Mouse (Mus musculus): Measurements from ENCODE around the gene Evi2b. TPM values are rescaled to one million over a fixed set of nuclear protein-coding genes. Genes with fewer than 3 reads are reported as not detected.

Evi2b gene
- total RNA-seq, 2 experiments from 2014 or later = 0.24 to 0.59 TPM

DNA sequence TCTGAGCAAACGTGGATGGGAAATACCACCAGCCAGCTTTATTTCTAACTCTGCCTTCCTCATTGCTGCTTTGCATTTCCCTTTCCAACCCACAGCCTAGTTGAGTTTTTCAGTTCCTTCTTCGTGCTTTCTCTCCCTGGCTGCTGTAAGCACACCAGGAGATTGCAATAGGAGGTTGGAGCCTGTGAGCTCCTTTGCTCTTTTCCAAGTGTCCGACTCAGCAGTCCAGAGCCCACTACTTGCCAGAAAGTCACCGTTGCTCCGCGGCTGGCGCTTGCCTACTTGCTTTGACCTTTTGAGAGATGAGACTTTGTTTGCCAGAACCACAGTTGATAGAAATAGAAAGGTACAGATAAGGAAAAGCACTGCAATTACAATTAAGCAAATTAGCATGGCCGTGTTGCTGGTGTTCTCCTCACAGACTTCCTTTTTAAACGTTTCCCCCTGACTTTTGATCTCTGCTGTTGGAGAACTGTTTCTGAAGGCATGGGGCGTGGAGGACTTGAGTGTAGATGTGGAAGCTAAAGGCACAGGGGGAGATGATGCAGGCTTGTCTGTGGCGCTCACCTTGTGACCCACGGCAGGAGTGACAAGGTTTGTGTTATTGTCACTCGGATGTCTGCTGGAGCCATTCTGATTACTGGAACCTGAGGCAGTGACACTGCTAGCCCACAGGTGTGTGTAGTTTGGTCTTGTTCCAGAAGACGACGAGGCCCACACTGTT lies 3.6 kb upstream of the Evi2b start:
- peak; percentile 48 for DNase-seq
- intact Hi-C loops (cut with DNase I; ENCODE audit: low total_unique reads) = no loop called here

DNA sequence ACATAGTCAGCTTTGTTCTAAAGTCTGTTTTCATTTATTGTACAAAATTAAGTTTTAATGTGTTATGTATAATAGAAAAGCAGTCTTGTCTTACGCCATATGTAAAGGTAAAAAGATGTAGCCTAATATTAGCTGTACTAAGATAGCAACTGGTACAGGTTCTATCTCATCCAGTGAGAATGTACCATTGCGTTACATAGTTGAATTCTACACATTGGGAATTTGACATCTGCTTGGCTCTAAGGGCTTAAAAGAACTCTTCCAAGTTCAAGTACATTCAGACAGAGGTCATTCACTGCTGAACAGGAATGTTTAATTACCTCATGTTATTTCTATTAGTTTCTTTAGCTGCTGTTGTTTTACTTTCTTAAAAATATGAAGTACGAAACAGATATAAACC lies 3.0 kb upstream of the Evi2b start:
- intact Hi-C loops (cut with DNase I; ENCODE audit: low total_unique reads) = no loop called here
- DNase-seq = no peak

DNA sequence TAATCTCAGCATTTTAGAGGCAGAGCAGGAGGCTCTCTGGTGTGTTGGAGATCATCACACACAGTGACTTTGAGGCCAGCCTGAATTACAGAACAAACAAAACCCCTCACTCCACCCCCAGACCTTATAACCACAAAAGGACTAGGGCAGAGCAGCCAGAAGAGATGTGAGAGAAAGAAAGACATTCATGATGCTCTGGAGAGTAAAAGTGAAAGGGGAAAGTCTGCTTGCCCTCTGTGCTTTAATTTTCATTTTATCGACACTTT lies 681 bp upstream of the Evi2b start:
- no peak for DNase-seq
- intact Hi-C loops (cut with DNase I; ENCODE audit: low total_unique reads) = no loop called here

DNA sequence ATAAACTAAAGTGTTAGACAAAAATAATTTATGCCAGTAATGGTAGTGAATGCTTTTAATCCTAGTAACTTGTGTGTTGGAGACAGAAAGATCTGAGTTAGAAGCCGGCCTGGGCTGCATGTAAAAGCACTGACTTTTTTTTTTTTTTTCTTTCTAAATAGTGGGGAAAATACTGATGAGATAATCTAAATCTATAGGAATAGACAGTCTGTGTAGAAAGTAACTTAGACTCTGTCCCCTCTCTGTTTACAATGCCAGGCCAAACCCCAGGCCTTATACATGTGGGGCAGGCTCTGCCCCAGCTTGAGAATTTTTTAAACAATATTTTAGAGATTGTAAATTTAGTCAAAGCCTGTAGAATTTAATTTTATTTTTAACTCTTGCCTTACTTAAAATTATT lies 618 bp downstream of the Evi2b start:
- intact Hi-C loops (cut with DNase I; ENCODE audit: low total_unique reads) = no loop called here
- DNase-seq = no peak

DNA sequence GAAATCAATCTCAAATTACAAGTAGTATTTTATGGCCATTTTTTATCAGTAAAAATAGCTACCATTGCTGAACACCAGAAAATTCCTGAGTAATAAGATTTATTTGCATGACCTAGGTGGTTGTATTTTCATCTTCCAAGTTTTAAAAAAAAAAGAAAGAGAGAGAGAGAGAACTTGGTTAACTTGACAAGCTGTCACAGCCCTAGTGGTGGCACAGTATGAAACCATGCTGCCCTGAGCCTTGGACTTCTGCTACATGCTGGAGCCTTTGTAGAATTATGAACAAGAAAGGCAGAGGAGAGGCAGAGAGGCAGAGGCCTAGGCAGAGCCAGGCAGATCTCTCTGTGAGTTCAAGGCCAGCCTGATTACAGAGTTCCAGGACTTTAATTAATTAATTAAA lies 1.6 kb downstream of the Evi2b start:
- no peak for DNase-seq
- intact Hi-C loops (cut with DNase I; ENCODE audit: low total_unique reads) = no loop called here

DNA sequence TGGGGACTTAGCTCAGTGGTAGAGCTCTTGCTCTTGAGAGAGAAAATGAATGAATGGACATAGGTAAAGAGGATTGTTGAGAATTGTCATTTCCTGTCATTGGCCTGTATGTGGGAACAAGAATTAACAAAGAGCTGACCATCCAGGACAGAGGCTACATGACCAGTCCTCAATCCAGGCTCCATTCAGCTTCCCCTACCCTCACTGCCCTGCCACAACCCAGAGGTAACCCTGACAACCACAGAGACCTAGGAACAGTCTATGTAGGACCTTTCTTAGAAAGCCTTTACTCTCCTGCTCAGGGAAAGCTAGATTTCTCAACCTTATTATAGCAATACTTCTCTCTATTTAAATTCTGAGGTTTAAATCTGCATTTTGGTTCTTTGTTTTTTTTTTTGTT lies 2.8 kb downstream of the Evi2b start:
- intact Hi-C loops (cut with DNase I; ENCODE audit: low total_unique reads) = no loop called here
- no peak for DNase-seq

DNA sequence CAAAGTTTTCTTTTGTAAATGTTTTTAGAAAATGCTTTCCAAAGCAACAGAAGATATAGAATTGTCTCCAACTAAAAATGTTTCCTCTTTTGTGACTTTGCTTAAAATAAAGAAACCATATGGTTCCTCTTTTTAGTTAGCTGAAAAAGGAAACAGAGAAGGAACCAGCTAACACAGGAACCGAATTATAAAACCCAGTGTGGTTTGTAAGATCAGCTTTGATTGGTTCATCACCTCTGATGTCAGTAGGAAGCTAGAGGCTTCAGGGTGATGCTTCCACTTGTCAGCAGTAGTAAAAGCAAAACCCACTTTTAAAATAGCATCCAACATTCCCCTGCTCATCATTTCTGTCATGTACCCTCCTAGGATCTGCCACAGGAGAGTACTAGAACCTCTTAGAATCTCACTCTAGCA lies 3.7 kb downstream of the Evi2b start:
- intact Hi-C loops (cut with DNase I; ENCODE audit: low total_unique reads) = no loop called here
- DNase-seq = no peak

DNA sequence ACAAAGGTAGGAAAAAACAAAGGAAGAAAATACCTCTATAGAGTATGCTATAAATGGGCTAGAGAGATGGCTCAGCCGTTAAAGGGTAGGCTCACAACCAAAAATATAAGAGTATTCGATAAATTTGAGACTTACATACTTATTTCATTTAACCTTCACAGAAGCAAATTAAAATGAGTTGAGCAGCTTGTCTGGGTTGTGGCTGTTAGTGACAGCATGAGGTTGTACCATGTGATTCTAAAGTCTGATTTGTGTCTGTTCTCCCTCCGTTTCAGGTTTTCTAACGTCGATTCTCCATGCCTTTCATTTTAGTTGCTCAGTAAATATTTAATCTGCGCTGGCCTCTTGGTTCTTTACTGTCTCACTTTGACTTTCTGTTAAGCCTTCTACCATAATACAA lies 4.3 kb downstream of the Evi2b start:
- no peak for DNase-seq
- intact Hi-C loops (cut with DNase I; ENCODE audit: low total_unique reads) = no loop called here

DNA sequence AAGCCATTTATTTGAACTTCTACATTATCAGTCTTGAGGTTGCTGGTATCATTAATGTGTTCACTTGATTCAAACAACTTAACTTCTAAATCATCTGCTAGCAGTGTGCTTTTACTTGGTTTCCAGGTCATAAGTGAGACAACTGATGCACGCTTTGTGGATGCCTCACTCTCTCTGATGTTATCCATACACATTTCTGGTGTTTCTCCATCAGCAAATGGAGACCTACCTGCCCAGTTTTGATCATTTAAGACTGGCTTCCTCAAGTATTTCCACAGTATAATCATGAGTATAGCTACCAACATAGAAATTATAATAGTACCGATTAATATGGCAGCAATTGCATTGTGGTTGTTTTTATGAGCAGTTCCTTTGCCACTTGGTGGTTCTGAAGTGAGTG lies 7.8 kb downstream of the Evi2b start:
- DNase-seq = no peak
- intact Hi-C loops (cut with DNase I; ENCODE audit: low total_unique reads) = no loop called here

DNA sequence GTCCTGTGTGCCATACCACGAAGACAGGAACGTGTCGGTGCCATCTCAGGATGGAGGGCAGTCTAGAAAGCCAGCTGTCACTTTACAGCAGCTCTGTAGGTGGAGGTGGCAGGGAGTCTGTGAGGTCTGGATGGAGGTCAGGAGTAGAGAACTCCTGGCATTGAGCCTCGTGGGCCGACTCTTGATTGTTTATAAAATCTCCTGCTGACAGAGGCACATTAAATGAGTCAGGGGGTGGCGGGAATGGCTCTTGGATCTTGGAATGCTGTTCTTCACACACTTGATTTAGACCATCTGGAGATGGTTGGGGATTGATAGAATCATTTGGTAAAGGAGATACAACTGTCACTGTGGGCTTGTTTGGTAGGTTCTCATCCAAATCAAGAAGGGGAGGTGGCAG lies 8.2 kb downstream of the Evi2b start:
- DNase-seq = no peak
- intact Hi-C loops (cut with DNase I; ENCODE audit: low total_unique reads) = no loop called here

DNA sequence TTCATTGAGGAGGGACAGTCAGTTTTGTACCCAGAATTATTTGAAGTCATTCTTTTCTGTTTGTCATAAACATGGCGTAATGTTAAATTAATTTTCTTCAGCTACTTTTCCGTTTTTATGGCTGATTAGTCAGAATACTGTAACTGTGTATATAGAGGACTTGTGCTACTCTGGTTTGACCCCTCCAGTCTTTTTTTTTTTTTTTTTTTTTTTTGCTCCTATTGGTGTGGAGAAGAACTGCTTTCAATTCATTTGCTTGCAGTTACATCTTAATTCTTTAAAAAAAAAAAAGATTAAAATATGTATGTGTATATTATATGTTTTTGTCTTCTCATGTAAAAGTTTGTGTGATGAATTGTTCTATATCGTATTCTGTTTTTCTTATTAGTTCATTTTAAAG lies 11.6 kb downstream of the Evi2b start:
- intact Hi-C loops (cut with DNase I; ENCODE audit: low total_unique reads) = no loop called here

DNA sequence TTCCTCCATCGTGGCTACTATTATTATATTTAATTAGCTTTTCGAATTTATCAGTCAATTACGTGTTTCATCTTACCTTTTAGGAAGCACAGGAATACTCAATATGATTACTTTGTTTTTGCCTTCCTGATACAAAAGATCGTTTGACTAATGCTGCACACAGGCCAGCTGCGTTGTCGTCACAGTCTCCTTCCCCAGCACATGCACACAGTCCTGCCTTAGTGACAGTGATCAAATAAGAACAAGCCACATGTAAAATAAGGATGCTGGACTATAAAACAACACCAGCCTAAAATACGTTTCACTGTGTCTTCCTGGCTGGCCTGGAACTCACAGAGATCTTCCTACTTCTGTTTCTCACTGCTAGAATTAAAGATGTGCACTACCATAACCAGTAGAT lies 19.1 kb downstream of the Evi2b start:
- no peak for DNase-seq
- intact Hi-C loops (cut with DNase I; ENCODE audit: low total_unique reads) = no loop called here

More for the DNA sequence above, 11.6 kb downstream of the Evi2b start:
- no peak for DNase-seq

DNA sequence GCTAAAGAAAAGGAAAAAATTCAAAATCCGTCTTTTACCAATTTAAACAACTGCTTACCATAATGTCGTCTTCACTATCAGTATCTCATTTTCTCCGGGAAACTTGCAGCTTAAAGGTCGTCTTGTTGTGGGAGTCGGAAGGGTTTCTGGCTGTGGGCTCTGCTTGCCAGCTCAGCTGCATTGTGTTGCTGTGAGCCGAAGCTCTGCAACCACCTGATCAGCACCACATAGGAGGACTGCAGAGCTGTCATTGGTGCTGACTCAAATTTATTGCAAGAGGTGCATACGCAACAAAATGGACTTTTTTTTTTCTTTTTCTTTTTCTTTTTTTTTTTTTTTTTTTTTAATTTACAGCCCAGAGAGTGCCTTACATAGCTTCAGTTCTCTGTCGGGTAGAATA lies 19.7 kb downstream of the Evi2b start, which contains the start of gene Omg:
TSS of gene Omg (minus strand) at position 240 of the 400 bp plus-strand sequence.
- no peak for DNase-seq
- intact Hi-C loops (cut with DNase I; ENCODE audit: low total_unique reads) = no loop called here

DNA sequence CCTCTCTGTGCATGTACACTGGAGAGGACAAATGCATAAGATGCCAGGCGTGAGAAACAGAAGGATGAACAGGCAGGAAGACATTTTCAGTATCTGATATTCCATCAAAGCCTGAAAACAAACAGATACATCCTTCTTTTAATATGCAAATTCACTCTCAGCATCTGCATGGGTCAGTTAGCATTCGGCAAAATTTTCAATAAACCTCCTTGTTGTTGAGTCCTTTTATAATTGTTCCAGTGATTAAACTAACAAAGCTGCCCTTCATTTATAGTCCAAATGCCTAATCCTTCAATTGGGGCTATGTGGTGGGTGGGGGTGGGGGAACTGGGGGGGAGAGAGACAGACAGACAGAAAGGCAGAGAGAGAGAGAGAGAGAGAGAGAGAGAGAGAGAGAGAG lies 20.6 kb downstream of the Evi2b start:
- no peak for DNase-seq
- intact Hi-C loops (cut with DNase I; ENCODE audit: low total_unique reads) = no loop called here

DNA sequence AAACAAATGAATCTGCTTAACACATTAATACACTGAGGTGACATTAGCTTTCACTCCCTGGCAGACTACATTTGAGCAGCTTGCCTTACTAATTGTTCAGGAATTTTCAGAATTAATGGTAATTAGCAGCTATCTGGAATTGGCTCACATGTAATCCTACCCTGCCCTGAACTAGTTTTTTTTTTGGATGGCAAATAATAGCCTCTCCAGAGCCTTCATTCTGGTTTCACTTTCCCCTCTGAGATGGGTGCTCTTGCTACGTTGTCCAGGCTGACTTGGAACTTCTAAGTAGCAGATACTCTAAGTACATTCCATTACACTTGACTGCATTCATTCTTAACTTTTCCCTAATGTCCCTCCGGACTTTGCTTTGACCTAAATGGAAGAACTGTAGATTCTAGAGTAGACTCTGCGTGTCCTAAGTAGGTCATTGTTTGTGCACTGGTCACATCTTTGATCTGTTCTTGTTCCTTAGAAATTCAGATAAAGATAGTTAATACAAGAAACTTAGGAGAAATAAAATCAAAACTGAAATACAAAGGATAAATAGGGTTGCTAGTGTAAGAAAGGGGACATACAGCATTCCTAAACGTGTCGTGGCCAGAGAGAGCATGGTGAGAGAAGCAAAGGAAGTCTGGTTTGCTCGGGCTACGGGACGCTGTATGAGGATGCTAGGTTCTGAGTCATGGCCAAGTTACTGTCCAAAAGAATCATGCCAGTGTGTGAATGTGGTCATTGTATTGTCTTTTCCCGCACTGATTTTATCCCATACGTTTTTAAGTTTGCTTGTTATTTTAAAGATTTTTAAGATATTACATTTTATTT lies 28.4 kb downstream of the Evi2b start:
- intact Hi-C loops (cut with DNase I; ENCODE audit: low total_unique reads) = no loop called here
- no peak for DNase-seq

DNA sequence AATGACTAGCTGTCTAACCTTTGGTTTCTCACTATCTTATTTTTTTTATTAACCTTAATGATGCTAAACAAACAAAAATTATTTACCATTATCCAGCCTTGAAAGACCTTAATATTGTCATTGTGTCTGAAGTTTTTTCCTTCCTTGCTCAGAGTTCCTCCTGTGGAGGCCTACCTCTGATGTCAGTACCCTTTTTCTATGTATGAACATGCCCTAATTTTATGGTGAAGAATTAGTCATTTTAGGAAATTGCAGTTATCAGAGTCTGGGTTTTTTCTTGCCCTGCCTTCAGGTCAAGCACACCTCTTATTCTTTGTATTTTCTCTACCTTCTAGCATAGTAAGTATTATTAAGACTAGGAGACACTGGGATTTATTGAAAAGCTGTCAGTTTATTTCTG lies 38.8 kb downstream of the Evi2b start:
- intact Hi-C loops (cut with DNase I; ENCODE audit: low total_unique reads) = no loop called here

DNA sequence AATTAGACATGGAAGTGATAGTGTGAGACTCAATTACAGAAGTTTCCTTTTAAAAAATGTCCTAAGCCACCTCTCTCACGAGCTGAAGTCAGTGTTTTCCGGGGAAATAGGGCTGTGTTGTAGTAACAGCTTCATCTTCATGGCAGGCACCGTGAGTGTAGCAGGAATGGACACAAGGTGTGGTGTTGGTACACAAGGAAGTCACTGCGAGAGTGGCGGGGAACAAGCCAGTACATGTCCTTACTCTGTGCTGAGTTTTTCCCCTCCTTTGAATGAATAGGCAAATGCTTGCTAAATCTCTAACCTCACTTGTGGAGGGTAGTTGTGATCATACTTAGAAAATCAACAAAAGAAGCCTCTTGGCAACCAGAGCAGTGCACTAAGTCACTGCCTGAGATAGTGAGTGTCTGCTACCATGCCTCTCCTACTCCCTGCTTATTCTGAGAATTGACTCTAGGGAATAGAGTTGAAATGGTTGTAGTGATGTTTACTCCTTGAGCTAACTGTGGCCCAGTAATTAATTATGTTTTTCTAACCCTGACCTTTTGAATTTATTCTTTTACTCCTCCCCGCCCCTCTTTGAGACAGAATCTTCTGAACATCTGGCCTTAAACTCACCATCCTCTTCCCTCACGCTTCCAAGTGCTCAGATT lies 39.6 kb downstream of the Evi2b start:
- intact Hi-C loops (cut with DNase I; ENCODE audit: low total_unique reads) = no loop called here

More for the DNA sequence above, 38.8 kb downstream of the Evi2b start:
- no peak for DNase-seq

DNA sequence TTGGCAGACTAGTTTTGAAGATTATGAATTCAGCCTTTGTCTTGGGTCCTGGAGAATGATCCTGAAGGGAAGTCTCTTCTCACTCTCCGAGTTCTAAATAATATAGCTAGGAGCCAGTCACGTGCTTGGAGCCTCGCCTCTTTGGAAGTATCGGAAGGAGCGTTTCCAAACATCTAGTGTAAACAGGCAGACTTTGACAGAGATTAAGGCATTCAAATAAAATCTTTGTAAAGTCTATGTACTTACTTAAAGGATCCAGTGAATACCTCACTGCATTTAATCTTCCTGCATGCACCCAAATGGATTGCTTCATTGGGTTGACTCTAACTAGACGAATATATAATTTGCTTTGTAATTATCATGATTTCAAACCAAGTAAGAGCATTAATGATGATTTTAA lies 40.2 kb downstream of the Evi2b start:
- intact Hi-C loops (cut with DNase I; ENCODE audit: low total_unique reads) = no loop called here
- no peak for DNase-seq

More for the DNA sequence above, 39.6 kb downstream of the Evi2b start:
- DNase-seq = no peak

DNA sequence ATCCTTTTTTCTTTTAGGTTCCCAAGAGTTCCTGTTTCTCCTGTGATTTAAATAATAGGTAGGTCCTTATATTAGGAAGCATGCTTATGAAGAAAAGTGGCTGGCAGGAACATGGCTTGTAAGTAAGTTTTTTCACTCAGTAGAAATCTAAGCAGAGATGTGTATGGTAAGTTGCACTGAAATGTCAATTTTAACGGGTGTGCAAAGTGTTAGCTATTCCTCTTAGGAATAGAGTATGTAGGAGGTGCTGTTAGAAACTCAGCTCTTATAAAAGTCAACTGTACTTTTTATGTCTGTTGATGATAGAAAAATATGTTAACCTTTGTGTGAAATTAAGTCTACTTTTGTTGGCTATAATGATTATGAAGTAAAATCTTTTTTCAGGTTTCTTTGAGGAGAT lies 55.5 kb downstream of the Evi2b start:
- intact Hi-C loops (cut with DNase I; ENCODE audit: low total_unique reads) = no loop called here
- DNase-seq = no peak
